Mouse (Mus musculus) cerebellum, adult 11 months (tissue): ENCODE data around the gene Tbx21.

Experiments
- DNase-seq: peaks from one replicate; pipeline ENCODE4 v3.0.0; 2022

Gene Tbx21

GRCm38 (mm10) chr11:97082977-97083376, 32.2 kb downstream of the Tbx21 start:
- DNase-seq, result peak; percentile 48

DNA sequence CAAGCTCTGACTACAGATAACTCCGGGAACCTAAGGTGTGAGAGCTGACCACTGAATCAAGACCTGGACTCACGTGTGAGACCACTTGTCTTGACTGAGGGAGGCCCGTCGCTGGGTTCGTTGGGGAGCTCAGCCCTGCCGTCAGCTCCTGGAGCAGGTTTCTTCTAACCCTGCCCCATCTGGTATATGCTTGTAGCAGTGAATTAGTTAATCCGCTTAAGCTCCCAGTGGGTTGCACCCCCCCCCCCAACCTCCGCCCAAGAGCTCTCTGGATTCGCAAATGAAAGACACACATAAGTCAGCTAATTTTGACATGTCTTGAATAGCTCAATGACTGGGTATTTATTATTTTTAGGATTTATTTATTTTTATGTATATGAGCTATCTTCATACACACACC, 34.8 kb downstream of the Tbx21 start:
- no peak for DNase-seq

GRCm38 (mm10) chr11:97078751-97079150, 36.4 kb downstream of the Tbx21 start:
- no peak for DNase-seq

GRCm38 (mm10) chr11:97074235-97074634, 40.9 kb downstream of the Tbx21 start:
- DNase-seq, result no peak

GRCm38 (mm10) chr11:97072533-97072932, 42.6 kb downstream of the Tbx21 start:
- no peak for DNase-seq

DNA sequence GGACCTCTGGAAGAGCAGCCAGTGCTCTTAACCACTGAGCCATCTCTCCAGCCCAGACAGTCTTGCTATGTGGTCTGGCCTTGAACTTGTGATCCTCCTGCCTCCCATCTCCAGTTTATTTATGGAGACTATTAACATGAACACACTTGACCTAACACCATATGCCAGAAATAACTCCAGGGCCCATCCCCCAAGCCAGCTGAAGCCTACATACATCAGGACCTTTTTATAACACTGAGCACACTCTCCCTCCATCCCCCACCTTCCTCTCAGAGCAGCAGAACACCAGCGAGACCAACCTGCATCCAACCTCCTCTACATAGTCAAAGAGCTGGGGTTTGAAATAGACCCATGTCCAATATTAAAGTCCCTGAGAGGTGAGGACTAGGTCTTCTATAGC, 44.0 kb downstream of the Tbx21 start:
- DNase-seq, result no peak

DNA sequence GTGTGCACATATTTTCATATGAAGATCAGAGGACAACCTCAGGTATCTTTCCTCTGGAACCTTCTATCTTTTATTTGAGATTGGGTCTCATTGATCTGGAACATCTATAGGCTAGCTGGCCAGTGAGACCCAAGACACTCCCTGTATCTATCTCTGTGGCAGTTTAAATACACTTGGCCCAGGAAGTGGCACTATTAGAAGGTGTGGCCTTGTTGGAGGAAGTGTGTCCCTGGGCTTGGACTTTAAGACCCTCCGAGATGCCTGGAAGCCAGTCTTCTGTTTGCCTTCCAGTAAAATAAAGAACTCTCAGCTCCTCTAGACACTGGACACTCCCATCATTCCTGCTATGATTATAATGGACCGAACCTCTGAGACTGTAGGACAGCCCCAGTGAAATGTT, 45.4 kb downstream of the Tbx21 start:
- no peak for DNase-seq

DNA sequence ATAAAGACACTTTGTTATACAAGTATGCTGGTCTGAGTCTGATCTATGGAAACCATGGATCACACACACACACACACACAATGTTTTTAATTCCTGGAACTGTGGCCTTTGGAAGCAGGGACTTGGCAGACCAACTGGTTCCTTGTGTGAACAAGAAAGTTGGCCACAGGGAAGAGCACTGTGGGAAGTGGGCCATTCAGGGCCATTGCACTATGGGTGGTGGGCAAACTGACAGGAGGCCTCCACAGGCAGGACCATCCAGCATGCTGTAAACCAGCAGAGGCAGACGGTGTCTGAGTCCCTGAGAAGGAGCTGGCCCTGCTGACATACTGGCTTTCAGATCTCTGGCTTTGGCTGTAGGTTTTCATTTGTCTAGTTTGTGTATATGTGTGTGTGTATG, 45.8 kb downstream of the Tbx21 start:
- no peak for DNase-seq

DNA sequence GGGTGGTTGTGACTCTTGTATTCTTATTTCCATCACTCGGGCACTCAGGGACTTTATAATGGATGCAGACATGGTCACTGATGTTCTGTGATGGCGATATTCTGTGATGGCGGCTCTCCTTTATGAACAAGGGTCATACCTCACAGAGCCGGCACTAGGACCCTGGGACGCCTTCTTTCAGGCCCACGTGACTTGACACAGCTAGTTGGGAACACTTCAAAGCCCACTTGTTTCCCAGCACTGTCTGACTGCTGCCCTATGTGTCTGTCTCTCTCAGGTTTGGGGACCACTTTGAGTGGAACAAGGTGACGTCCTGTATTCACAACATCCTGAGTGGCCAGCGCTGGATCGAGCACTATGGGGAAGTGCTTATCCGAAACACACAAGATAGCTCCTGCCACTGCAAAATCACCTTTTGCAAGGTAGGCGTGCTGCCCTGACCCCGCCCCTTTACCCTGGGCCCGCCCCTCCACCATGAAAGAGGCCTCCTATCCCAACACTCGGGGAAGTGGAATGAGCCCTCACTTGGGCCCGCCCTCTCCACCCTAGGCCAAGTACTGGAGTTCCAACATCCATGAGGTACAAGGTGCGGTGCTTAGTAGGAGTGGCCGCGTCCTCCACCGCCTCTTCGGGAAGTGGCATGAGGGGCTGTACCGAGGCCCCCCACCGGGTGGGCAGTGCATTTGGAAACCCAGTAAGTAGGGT, 48.3 kb downstream of the Tbx21 start:
- DNase-seq, result no peak

GRCm38 (mm10) chr11:97065538-97066295, 49.4 kb downstream of the Tbx21 start:
- no peak for DNase-seq

DNA sequence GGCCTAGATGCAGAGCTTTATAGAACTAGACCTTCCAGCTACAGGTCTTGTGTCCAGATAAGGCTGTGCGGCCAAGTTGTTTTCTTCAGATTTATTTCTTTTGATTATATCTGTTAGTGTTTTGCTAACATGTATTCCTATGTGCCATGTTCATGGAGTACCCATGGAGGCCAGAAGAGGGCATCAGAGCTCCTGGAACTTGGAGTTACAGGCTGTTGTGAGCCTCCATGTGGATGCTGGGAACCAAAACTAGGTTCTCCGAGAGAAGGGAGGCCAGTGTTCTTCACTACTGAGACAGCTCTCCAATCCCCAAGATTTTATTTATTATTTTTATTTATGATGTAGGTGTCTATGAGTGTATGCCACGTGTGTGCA, 51.2 kb downstream of the Tbx21 start:
- no peak for DNase-seq

DNA sequence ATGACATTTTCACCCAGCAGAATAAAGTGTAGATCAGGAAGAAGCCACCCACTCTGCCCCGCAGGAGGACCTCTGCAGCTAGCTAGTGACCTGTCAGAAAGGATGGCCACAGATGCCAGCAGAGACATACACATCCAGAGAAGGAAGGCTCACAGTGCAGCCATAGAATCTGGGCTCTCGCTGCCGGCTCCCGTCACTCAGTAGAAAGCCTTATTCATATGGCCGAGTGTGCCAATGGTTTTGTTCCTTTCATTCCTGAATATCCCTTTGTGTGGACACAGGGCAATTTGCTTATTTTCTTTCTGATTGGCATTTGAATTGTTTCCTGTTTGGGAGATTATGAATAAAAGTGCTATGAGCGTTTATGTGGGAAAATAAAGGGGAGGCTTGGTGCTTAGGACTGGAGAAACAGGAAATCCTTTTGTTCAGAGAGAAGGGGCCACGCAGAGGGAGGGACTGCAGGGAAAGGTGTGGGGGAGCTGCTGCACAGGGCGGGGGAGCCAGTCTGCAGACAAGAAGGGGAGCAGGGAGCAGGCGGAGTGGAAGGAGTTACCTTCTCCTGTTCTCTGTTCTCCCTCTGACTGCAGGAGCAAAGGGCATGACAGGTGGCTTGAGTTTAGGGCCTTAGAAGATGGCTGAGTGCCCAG, 51.7 kb downstream of the Tbx21 start:
- DNase-seq, result no peak

- no peak for DNase-seq
Observed at GRCm38 (mm10) chr11:97052219-97052646, 62.9 kb downstream of the Tbx21 start.

DNA sequence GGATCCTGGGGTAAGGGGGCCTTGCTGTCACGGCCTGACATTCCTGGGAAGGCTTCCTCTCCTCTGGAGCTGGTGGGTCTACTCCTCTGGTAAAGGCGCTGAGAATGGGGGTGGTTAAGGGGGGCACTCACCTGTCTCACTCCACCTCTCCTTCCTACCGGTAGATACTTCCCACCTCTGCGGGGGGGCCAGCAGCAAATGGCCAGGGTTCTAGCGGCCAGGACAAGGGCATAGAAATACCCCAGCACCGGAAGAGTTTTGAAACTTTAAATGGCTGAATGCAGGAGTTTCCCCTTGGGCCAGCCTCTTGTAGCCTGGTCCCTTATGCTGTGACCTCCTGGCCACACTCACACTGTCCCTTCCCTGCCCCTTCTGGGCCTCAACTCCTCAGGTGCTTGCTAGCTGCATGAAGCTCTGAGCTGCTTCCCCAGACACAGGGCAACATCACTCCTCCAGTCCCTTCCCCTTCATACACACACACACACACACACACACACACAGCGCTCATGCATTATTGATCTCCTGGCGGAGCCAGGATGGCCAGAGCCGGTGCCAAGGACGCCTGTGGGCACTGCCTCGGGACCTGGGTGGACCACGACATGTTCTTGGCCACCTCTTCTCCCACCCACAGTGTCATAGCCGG, 64.1 kb downstream of the Tbx21 start:
- no peak for DNase-seq

DNA sequence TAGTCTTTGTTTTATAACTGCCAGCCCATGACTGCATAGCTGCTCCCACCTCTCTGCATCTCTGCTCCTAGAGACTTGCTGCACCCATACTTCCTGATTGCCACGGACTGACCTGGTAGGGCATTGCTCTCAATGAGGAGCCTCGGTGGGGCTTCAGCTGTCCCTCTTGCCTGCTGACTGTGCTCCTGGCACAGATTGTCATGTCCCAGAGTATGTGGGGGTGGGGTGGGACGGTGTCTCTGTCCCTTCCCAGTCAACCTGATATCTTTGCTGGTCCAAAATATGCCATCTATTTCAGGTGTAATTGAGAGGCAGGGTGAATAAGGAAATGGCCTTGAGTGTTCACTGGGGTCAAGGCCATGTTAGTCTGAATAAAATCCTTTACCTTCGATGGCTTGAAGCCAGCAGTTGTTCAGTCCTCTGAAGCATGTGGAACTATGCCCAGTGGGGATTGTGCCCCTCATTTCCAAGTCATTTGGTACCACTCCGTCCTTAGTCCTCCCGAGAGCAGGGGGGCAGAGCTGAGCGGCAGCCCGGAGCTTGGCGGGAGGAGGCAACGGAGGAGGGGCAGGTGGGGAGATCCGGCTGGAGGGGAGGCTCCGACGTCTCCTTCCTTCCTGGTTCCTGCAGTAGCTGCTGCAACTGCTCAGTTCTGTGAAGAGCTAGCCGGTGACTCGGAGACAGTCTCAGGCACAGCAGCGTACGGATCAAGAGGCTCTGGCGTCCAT, 64.8 kb downstream of the Tbx21 start, which contains the start of gene Osbpl7:
TSS of gene Osbpl7 (plus strand) at position 413 of the 728 bp plus-strand sequence.
- DNase-seq, result peak; percentile 68

GRCm38 (mm10) chr11:97049492-97050085, 65.5 kb downstream of the Tbx21 start:
- DNase-seq, result no peak

GRCm38 (mm10) chr11:97048090-97048650, 67.0 kb downstream of the Tbx21 start:
- no peak for DNase-seq
